Mouse (Mus musculus) liver, postnatal 0 days (tissue): ENCODE data around the gene Asic1.

Source experiments
- CTCF ChIP-seq: sonication (generic); IDR thresholded peaks from 2 replicates; pipeline ENCODE4 v1.5.1; 2016; ENCODE audit warnings: antibody characterized with exemption, low read depth
- EP300 ChIP-seq: IDR thresholded peaks from 2 replicates; pipeline ENCODE4 v1.6.1; 2016; ENCODE audit warnings: antibody characterized with exemption, low read depth, mild to moderate bottlenecking

GRCm38 (mm10) chr15:99740229-99740628, 70.1 kb downstream of the Asic1 start:
- no peak for TF ChIP-seq CTCF
- no peak for TF ChIP-seq EP300
